Mouse (Mus musculus) neural tube, embryonic 10.5 days (tissue): ENCODE results near the gene Plac8.

ENCODE experiments used
- DNase-seq: peaks from one replicate; pipeline ENCODE4 v3.0.0-alpha.2; 2017; ENCODE audit warnings: low spot score; ENCODE audit errors: extremely low spot score

Gene Plac8

GRCm38 (mm10) chr5:100546294-100547080, 25.6 kb downstream of the Plac8 start:
- DNase-seq = no peak

GRCm38 (mm10) chr5:100536638-100537037, 35.4 kb downstream of the Plac8 start:
- no peak for DNase-seq

- no peak for DNase-seq
Observed at GRCm38 (mm10) chr5:100535826-100536225, 36.2 kb downstream of the Plac8 start.

GRCm38 (mm10) chr5:100526164-100526563, 45.9 kb downstream of the Plac8 start:
- no peak for DNase-seq

GRCm38 (mm10) chr5:100525620-100526019, 46.4 kb downstream of the Plac8 start:
- DNase-seq = no peak

- no peak for DNase-seq
Observed at GRCm38 (mm10) chr5:100524921-100525320, 47.1 kb downstream of the Plac8 start.

GRCm38 (mm10) chr5:100523331-100523730, 48.7 kb downstream of the Plac8 start:
- DNase-seq = no peak

- DNase-seq = no peak
Observed at GRCm38 (mm10) chr5:100520223-100520622, 51.8 kb downstream of the Plac8 start.

- DNase-seq = no peak
Observed at GRCm38 (mm10) chr5:100519027-100519411, 53.0 kb downstream of the Plac8 start.

- peak; percentile 94 for DNase-seq
Observed at GRCm38 (mm10) chr5:100518049-100519026, 53.7 kb downstream of the Plac8 start, which contains the start of gene Cops4. Gene Cops4 (plus strand): TSS chr5:100518309.

- no peak for DNase-seq
Observed at GRCm38 (mm10) chr5:100512576-100512975, 59.5 kb downstream of the Plac8 start.

GRCm38 (mm10) chr5:100509247-100509646, 62.8 kb downstream of the Plac8 start:
- DNase-seq = no peak
